Mouse (Mus musculus) cerebellum, adult 18-20 months (tissue): ENCODE data around the gene Cep250.

Source experiments
- DNase-seq, 2 experiments: peaks; one replicate each; pipeline ENCODE4 v3.0.0; 2021

Gene Cep250

DNA sequence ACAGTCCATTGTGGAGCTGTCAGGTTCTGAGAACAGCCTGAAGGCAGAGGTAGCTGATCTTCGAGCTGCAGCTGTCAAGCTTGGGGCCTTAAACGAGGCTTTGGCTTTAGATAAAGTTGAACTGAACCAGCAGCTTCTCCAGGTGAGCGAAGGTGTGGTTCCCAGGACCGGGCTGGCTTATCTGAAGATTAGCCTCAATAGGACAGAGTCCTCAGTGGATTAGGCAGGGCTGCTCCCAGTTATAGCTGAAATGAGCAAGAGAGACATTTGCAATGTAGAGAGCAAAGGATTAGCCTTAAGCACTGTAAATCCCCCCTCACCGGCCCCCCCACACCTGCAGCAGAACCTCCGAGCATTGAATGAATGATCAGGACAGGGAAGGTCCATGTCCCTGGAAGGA, 17.1 kb downstream of the Cep250 start:
- DNase-seq = no peak

DNA sequence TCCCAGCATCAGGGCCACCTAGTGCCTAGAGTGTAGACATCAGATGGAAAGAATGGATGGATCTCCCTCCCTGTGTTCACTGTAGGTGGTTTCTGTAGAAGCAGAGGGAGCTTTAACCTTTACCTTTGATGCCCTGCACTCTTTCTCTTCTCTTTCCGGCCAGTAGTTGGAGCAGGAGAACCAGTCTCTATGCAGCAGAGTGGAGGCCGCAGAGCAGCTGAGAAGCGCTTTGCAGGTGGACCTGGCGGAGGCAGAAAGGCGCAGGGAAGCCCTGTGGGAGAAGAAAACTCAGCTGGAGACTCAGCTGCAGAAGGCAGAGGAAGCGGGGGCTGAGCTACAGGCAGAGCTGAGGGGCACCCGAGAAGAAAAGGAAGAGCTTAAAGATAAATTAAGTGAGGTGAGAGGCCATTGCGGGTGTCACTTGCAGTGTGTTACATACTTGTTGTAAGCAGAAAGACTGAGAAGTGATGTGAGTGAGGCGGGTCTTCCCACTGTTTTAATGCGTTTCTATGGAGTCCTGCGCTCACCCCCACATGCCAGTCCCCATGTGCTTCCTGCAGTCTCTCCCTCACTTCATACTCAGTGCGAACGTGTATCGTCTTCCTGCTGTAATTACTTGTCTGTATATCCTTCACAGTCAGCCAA, 18.0 kb downstream of the Cep250 start:
- no peak for DNase-seq

DNA sequence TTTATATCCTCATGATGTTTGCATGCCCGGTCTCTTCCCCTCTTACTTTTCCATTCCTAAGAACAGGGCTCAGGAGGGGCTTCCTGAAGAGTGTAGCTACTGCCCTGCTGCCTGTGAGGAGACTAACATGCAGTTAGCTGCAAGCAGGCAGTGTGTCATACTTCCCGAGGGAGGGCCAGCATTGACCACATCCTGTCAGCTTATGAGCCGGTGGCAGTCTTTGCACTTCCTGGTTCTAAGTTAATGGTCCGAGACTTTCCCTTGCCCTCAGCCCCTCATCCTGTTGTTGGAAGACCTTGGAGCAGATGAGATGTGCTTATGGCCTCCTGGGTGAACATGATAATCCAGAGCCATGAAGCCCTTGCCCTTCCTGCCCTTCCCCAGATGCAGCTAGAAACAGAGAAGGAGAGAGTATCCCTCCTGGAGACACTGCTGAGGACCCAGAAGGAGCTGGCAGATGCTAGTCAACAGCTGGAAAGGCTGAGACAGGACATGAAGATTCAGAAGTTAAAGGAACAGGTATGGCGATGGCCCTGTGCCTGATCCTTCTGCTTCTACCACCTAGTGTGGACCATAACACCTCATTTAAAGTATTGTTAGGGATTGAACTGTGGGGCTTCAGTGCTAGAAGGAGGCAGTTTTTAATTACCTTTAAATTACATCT, 23.2 kb downstream of the Cep250 start:
- DNase-seq = no peak

DNA sequence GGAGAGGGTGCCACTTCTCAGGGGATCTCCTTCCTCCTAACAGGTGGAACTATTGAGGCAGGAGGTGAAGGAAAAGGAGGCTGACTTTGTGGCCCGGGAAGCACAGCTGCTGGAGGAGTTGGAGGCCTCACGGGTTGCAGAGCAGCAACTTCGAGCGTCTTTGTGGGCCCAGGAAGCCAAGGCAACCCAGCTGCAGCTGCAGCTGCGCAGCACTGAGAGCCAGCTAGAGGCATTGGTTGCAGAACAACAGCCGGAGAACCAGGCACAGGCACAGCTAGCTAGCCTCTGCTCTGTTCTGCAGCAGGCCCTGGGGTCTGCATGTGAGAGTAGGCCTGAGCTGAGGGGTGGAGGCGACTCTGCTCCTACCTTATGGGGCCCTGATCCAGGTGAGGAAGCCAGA, 29.5 kb downstream of the Cep250 start:
- no peak for DNase-seq

DNA sequence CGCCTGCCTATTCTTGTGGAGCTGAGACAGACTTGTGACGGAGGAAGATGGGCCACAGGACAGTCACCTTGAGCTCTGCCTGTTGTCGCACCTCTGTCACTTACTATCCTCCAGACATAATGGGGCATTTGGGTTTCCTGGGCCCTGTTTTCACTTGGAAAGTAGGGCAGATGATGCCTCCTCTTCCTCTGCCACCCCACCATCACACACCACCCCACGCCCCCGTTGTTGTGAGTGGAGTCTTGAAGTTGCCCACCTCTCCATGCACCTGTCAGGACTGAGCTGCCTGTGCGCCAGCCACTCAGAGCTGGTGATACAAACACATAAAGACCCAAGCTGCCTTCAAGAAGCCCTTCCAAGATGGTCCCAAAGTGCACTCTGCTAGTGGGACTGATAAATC, 30.9 kb downstream of the Cep250 start:
- no peak for DNase-seq

DNA sequence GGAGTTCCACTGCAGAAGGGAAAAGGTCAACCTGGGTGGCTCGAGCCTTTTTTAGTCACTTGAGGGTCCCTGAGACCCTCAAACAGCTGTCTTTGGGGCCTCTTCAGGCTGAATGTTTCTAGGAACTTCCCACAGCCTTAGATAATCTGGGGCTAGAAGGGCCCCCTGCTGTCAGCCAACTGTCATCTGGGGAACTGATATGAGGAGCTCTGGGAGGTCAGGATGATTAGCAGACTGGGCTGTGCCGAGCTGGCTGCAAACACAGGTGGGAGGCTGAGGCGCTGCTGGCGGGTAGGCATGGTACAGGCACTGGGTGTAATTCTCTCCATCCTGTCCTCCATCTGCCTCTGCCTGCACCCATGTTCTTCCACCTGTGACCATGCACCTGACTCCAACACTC, 32.8 kb downstream of the Cep250 start:
- peak; percentile 73 to 77 for DNase-seq

DNA sequence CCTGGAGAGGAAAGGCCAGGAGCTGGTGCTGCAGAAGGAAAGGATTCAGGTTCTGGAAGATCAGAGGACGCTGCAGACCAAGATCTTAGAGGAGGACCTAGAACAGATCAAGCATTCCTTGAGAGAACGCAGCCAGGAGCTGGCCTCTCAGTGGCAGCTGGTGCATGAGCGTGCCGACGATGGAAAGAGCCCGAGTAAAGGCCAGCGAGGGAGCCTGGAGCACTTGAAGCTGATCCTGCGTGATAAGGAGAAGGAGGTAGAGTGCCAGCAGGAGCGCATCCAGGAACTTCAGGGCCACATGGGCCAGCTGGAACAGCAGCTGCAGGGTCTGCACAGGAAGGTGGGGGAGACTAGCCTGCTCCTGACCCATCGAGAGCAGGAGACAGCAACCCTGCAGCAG, 34.9 kb downstream of the Cep250 start:
- DNase-seq = peak; percentile 37 to 49

DNA sequence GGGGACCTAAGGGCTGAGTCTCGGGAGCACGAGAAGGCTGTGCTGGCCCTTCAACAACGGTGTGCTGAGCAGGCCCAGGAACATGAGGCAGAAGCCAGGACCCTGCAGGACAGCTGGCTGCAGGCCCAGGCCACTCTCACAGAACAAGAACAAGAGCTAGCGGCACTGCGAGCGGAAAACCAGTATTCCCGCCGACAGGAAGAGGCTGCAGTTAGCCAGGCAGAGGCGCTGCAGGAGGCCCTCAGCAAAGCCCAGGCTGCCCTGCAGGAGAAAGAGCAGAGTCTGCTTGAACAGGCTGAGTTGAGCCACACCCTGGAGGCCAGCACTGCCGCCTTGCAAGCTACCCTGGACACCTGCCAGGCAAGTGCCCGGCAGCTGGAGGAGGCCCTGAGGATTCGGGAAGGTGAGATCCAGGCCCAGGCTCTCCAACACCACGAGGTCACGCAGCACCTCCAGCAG, 35.6 kb downstream of the Cep250 start:
- DNase-seq = peak; percentile 96 to 97

DNA sequence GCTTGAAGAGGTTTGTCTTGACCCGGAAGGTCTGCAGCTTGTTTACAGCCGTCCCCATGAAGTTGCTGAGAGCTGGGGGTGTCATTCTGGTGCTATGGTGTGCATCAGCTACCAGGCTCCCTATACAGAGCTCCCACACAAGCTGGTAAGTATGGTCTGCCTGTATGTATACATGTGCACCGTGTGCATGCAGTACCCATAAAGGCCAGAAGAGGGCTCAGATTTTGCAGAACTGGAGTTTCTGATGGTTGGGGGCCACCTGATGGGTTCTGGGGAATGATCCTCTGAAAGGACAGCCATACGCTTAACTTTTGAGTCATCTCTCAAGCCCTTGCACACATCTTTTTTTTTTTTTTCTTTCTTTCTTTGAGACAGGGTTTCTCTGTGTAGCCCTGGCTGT, 49.1 kb downstream of the Cep250 start:
- DNase-seq = no peak

DNA sequence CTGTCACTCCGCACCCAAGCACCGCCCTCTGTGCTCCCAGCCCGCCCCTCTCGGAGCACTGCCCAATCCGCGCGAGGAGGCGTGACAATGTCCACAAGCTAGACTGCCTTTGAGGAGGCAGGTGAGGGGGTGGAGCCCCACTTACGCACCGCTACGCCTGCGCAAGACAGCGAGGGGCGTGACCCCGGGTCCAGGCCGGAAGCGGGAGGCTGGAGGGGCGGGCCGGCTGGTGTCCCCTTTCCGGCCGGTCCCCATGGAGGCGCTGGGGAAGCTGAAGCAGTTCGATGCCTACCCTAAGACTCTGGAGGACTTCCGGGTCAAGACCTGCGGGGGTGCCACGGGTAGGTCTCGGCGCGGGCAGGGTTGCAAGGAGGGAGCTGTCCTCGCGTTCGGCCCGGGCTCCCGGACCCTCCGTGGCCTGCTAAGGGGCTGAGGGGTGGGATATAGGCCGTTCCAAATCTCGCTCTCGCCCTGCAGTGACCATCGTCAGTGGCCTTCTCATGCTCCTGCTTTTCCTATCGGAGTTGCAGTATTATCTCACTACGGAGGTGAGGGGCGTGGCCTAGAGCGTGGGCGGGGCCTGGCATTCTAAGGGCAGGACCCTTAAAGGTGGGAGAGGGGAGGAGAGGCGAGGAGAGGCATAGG, 51.8 kb downstream of the Cep250 start, which contains the start of the genes 6430550D23Rik and Ergic3:
Gene 6430550D23Rik (minus strand): TSS at position 90 of the 645 bp plus-strand sequence.
Gene Ergic3 (plus strand): TSS at position 158 of the 645 bp plus-strand sequence.
- DNase-seq = peak; percentile 97 to 99

DNA sequence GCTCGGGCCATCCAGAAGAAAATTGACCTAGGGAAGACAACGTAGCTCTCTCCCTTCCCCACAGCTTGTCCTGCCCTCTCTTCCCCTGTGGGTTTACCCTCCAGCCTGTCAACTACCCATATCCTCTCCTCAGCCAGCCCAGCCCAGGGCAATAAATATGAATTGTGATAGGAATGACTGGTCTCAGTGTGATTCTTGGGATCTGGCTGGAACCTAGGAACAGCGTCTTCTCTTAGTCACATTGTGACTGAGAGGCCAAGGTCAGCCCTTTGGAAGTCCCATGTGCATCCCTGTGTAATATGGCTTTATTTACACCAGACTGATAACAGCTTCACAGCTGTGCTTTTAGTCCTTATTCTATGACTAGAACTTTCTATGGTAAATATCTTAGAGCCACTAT, 61.8 kb downstream of the Cep250 start:
- DNase-seq = no peak

DNA sequence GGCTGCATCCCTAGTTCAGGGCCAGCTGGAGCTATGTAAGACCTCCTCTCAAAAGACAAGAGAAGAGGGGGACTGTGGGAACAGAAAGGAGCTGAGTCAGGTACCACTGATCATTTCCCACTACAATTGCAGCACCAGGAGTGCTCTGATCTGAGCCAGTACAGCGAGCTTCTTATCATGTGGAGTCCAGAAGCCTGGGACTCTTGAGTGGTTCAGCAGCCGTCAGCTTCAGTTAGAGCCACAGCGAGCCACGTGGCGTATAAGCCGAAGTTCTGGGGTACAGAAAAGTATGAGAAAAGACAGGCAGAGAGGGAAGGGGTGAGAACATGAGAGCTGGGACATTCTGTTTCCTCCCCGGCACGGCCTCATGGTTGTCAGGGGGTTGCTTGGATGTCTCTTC, 65.0 kb downstream of the Cep250 start:
- DNase-seq = no peak

DNA sequence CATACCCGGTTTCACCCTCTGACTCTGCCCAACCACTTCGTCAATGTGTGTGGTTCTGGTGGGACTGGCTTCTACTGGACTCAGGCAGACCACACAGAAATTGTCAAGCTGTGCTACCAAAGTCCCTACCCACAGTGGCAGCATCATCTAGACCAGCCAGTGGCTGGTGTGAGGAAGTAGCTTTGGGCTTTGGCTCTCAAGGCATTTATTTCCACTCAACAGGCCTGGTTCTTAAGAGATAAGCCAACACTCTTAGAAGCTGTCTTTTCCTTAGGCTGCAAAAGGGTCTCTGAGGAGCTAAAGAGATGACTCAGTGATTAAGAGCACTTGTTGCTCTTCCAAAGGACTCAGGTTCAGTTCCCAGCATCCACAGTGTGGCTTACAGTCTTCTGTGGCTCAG, 65.5 kb downstream of the Cep250 start:
- no peak for DNase-seq

DNA sequence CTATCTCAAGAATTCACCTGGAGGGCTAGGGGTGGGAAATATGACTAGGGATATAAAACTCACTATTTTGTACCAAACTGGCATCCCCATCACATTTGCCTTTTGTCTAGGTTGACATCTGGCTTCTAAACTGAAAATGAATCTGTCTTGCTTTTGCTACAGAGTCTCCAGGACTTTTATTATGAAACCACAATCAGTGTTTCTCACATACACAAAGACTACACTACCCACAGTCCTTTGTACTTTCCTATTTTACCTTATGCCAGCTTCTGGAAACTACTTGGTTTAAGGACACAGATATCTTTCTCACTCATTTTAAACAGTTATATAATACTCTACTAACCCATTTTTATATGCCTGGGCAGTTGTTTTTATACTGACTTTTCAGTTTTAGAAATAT, 69.2 kb downstream of the Cep250 start:
- DNase-seq = no peak

DNA sequence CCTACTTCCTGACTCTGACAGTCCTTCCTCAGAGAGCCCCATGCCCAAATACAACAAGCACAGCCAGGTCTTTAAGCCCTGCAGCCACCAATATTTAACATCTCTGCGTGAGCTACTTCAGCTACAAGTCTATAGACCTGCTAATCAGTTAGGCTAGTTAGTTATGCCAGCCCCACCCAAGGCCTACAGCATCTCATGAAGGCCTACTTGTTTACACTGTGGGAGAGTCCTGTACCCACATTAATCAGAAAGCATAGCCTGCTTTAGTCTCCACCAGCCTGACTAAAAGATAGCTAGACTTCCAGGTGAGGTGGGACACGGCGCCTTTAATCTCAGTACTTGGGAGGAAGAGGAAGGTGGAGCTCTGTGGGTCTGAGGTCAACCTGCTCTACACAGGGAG, 83.1 kb downstream of the Cep250 start:
- DNase-seq = no peak

DNA sequence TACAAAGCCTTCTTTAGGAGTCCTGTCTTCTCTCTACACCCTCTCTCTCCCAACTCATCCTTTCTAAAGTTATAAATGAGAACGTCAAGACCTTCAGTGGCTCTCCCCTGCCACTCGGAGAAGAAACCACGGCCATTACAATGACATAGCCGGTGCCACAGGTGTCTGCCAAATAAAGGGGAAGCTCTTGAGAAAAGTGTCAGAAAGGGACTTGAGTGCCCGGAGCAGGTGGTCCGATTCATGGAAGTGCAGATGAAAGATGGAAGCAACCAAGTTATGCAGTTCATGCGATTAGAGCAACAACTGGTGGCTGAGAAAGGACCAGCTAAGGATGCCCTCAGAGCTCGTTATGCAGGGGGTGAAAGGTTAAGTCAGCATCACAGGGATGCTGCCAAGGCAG, 86.6 kb downstream of the Cep250 start:
- DNase-seq = no peak

DNA sequence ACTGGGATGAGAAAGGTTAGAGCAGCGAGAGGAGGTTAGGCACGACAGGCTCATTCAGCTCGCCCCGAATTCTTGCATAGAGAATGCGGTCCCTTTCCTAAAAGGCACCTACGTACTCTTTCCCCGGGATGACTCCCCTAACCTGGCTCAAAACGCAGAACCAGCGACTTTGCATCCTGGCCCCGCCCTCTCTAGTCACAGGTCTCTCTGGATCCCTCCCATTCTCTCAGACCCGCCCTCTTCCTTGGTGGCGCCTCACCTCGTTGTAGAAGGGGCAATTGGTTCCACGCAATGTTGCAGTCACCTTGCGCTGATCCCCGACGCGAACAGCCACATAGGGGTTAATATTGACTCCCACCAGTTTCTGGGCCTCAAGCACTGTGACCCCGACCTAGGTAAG, 91.7 kb downstream of the Cep250 start:
- DNase-seq = no peak
